Mouse (Mus musculus) hindbrain, embryonic 15.5 days (tissue): ENCODE measurements around the gene Rbm20. TPM values are rescaled to one million over a fixed set of nuclear protein-coding genes. Genes with fewer than 3 reads are reported as not detected.

Experiments used
- ATAC-seq: fragments of 200-750 bp; cut with Nextera tagmentation; 2 replicates; pipeline ENCODE4 v1.8.0; 2017; ENCODE audit warnings: low read depth, moderate number of reproducible peaks, moderate TSS enrichment; ENCODE audit not compliant: low FRiP score
- H3K27ac ChIP-seq: fragments of 300-500 bp; sonication (generic); replicated peaks from 2 replicates; pipeline ENCODE4 v1.5.1; 2015; ENCODE audit warnings: mild to moderate bottlenecking, inconsistent platforms
- H3K27me3 ChIP-seq: fragments of 300-500 bp; sonication (generic); 2 replicates; pipeline ENCODE4 v1.6.1; 2015; ENCODE audit warnings: control low read depth, inconsistent platforms
- H3K36me3 ChIP-seq: fragments of 300-500 bp; sonication (generic); 2 replicates; pipeline ENCODE4 v1.6.1; 2015; ENCODE audit warnings: control low read depth, inconsistent platforms
- H3K4me1 ChIP-seq: fragments of 300-500 bp; sonication (generic); replicated peaks from 2 replicates; pipeline ENCODE4 v1.6.1; 2015; ENCODE audit warnings: control low read depth, inconsistent platforms
- H3K4me2 ChIP-seq: fragments of 300-500 bp; sonication (generic); 2 replicates; pipeline ENCODE4 v1.6.1; 2015; ENCODE audit warnings: moderate library complexity, mild to moderate bottlenecking, inconsistent platforms
- H3K4me3 ChIP-seq: fragments of 300-500 bp; sonication (generic); 2 replicates; pipeline ENCODE4 v1.5.1; 2015; ENCODE audit warnings: mild to moderate bottlenecking, inconsistent platforms
- H3K9ac ChIP-seq: fragments of 300-500 bp; sonication (generic); 2 replicates; pipeline ENCODE4 v1.6.1; 2015; ENCODE audit warnings: inconsistent platforms
- H3K9me3 ChIP-seq: fragments of 300-500 bp; sonication (generic); 2 replicates; pipeline ENCODE4 v1.6.1; 2016; ENCODE audit warnings: control low read depth, inconsistent platforms
- WGBS: fragments of 180-500 bp; shearing (Covaris S2); methylation state at CpG from one replicate; pipeline ENCODE4 v1.1.7; 2015; 5-methylcytosine and 5-hydroxymethylcytosine counted together
- polyA plus RNA-seq: library from polyadenylated mRNA; unstranded; fragments of >200 nt; fragmentation: Nextera tagmentation; extraction: Ambion mirVana; gene quantifications from 2 replicates; pipeline ENCODE4 v1.2.1, GENCODE M21; 2015

Rbm20 gene
- polyA plus RNA-seq, 1 experiment from 2014 or later = 0.71 TPM

- Histone ChIP-seq H3K4me1 (peaks cover 17% of the 10 kb centered on the region), H3K36me3 (no peaks in the 10 kb centered on the region), H3K27me3 (no peaks in the 10 kb centered on the region), H3K4me2 (no peak overlapping the region), H3K9ac (no peak overlapping the region), H3K4me3 (no peak overlapping the region), H3K27ac (0 out of 2 replicates have a peak overlapping the region, but pooled peaks have one; percentile 24), H3K9me3 (no peaks in the 10 kb centered on the region)
- WGBS = 45% methylated on average over 8 of the region's 8 CpGs
- ATAC-seq = no peak
Observed at GRCm38 (mm10) chr19:53833745-53834369, 156.8 kb downstream of the Rbm20 start.

- H3K36me3 ChIP-seq = no peaks in the 10 kb centered on the region
- 68% methylated on average over 6 of the region's 6 CpGs for WGBS
- H3K4me2 ChIP-seq = no peak overlapping the region
- no peaks in the 10 kb centered on the region for H3K27me3 ChIP-seq
- no peak overlapping the region for H3K4me3 ChIP-seq
- H3K9me3 ChIP-seq = no peaks in the 10 kb centered on the region
- no peak overlapping the region for H3K27ac ChIP-seq
- ATAC-seq = no peak; the same call in 1 of the 2 replicates
- H3K4me1 ChIP-seq = peaks cover 13% of the 10 kb centered on the region; the same call in 1 of the 2 replicates
- H3K9ac ChIP-seq = no peak overlapping the region
Observed at GRCm38 (mm10) chr19:53836569-53837454, 159.7 kb downstream of the Rbm20 start.

GRCm38 (mm10) chr19:53838850-53839249 is 161.7 kb downstream of the Rbm20 start:
- 81% methylated on average over 9 of the region's 9 CpGs for WGBS
- Histone ChIP-seq H3K9me3 (no peaks in the 10 kb centered on the region), H3K27ac (no peak overlapping the region), H3K36me3 (no peaks in the 10 kb centered on the region), H3K4me3 (no peak overlapping the region), H3K4me1 (peaks cover 11% of the 10 kb centered on the region; the same call in 1 of the 2 replicates), H3K9ac (no peak overlapping the region), H3K4me2 (no peak overlapping the region), H3K27me3 (no peaks in the 10 kb centered on the region)
- no peak for ATAC-seq

- Histone ChIP-seq H3K27me3 (no peaks in the 10 kb centered on the region), H3K9me3 (no peaks in the 10 kb centered on the region), H3K36me3 (no peaks in the 10 kb centered on the region), H3K4me3 (no peak overlapping the region), H3K4me2 (no peak overlapping the region), H3K9ac (no peak overlapping the region), H3K4me1 (peaks cover 8% of the 10 kb centered on the region; the same call in 1 of the 2 replicates), H3K27ac (no peak overlapping the region)
- 39% methylated on average over 6 of the region's 6 CpGs for WGBS
- ATAC-seq = 0 out of 2 replicates have a peak, but pooled peaks have one; percentile 38
Observed at GRCm38 (mm10) chr19:53839837-53840236, 162.7 kb downstream of the Rbm20 start.

- H3K27ac ChIP-seq = no peak overlapping the region
- no peak overlapping the region for H3K4me2 ChIP-seq
- H3K36me3 ChIP-seq = no peaks in the 10 kb centered on the region
- H3K4me3 ChIP-seq = no peak overlapping the region
- H3K9ac ChIP-seq = no peak overlapping the region
- WGBS = 64% methylated on average over 8 of the region's 8 CpGs
- H3K4me1 ChIP-seq = peaks cover 8% of the 10 kb centered on the region; the same call in 1 of the 2 replicates
- no peaks in the 10 kb centered on the region for H3K27me3 ChIP-seq
- H3K9me3 ChIP-seq = no peaks in the 10 kb centered on the region
- no peak for ATAC-seq
Observed at GRCm38 (mm10) chr19:53841915-53842314, 164.8 kb downstream of the Rbm20 start.

- no peak for ATAC-seq
- H3K36me3 ChIP-seq = no peaks in the 10 kb centered on the region
- no peaks in the 10 kb centered on the region for H3K27me3 ChIP-seq
Observed at GRCm38 (mm10) chr19:53843972-53844371, 166.9 kb downstream of the Rbm20 start.

GRCm38 (mm10) chr19:53848272-53848995 is 171.3 kb downstream of the Rbm20 start:
- Histone ChIP-seq H3K27ac (no peak overlapping the region), H3K4me3 (no peak overlapping the region), H3K4me2 (no peak overlapping the region), H3K9me3 (no peaks in the 10 kb centered on the region), H3K36me3 (no peaks in the 10 kb centered on the region), H3K4me1 (peaks cover 37% of the 10 kb centered on the region), H3K27me3 (no peaks in the 10 kb centered on the region), H3K9ac (no peak overlapping the region)
- no peak for ATAC-seq
- 83% methylated on average over 10 of the region's 10 CpGs for WGBS

More at GRCm38 (mm10) chr19:53843972-53844371, 166.9 kb downstream of the Rbm20 start:
- WGBS = 92% methylated on average over 8 of the region's 8 CpGs
- peaks cover 8% of the 10 kb centered on the region; the same call in 1 of the 2 replicates for H3K4me1 ChIP-seq
- H3K4me2 ChIP-seq = no peak overlapping the region
- no peak overlapping the region for H3K9ac ChIP-seq
- H3K4me3 ChIP-seq = no peak overlapping the region
- H3K9me3 ChIP-seq = no peaks in the 10 kb centered on the region
- no peak overlapping the region for H3K27ac ChIP-seq

GRCm38 (mm10) chr19:53850166-53850922 is 173.2 kb downstream of the Rbm20 start:
- no peak overlapping the region for H3K9ac ChIP-seq
- no peak overlapping the region for H3K4me2 ChIP-seq
- no peaks in the 10 kb centered on the region for H3K27me3 ChIP-seq
- no peak overlapping the region for H3K4me3 ChIP-seq
- 53% methylated on average over 18 of the region's 18 CpGs for WGBS
- peak overlapping the region; percentile 35; the same call in 1 of the 2 replicates for H3K27ac ChIP-seq
- H3K36me3 ChIP-seq = no peaks in the 10 kb centered on the region
- H3K4me1 ChIP-seq = peaks cover 44% of the 10 kb centered on the region
- no peaks in the 10 kb centered on the region for H3K9me3 ChIP-seq
- ATAC-seq = no peak

- 73% methylated on average over 13 of the region's 13 CpGs for WGBS
- peaks cover 49% of the 10 kb centered on the region for H3K4me1 ChIP-seq
- no peak overlapping the region for H3K9ac ChIP-seq
- H3K4me2 ChIP-seq = no peak overlapping the region
- H3K36me3 ChIP-seq = no peaks in the 10 kb centered on the region
- ATAC-seq = no peak
- no peaks in the 10 kb centered on the region for H3K27me3 ChIP-seq
- no peak overlapping the region for H3K4me3 ChIP-seq
- peak overlapping the region; percentile 86 for H3K27ac ChIP-seq
- no peaks in the 10 kb centered on the region for H3K9me3 ChIP-seq
Observed at GRCm38 (mm10) chr19:53851352-53851751, 174.2 kb downstream of the Rbm20 start.

GRCm38 (mm10) chr19:53851826-53852698 is 175.0 kb downstream of the Rbm20 start:
- peak; percentile 27 for ATAC-seq
- WGBS = 72% methylated on average over 14 of the region's 14 CpGs
- Histone ChIP-seq H3K4me2 (peak overlapping the region; percentile 45), H3K27ac (peak overlapping the region; percentile 86), H3K27me3 (no peaks in the 10 kb centered on the region), H3K9ac (no peak overlapping the region), H3K4me3 (no peak overlapping the region), H3K4me1 (peaks cover 54% of the 10 kb centered on the region), H3K36me3 (no peaks in the 10 kb centered on the region), H3K9me3 (no peaks in the 10 kb centered on the region)
